ENCODE assay signal across 16 mouse cellular contexts in the genomic region with DNA sequence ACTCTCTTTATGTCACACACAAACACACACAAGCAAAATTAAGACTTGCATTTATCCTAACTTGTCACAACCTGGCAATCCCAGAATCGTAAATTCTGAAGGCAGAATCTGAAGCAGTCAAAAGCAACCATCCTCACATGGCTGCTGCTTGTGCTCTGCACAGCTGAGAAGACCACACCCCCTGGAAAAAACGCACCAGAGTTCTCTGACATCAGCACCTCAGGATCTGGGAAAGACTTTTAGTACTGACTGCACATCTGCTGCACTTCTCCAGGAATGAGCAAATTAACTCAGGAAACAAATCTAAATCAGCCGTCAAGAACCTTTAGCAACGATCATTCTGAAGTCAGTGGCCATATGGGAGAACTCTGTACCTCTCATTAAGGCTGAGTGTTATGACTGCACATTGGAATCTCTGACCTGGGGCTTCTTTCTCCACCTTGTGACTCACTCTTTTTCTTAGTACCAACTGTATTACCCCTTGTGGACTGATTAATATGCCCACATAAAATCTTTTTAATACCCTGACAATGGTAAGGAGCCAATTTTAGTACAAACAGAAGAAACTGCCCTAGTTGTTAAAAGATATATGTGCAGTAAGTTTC.
"Had no signal": no experiment of that assay in that cellular context is flagged by ENCODE, and none has a peak within 500 bp of the region (broad histone marks: within the 10 kb centered on the region; RNA-seq: fewer than 3 reads in every experiment).

No protein-coding gene starts in this region.

- H3K36me3 ChIP-seq: limb, embryonic 12.5 days; liver, embryonic 15.5 days; midbrain, embryonic 10.5 days had no signal

- H3K4me1 ChIP-seq: limb, embryonic 12.5 days; liver, embryonic 15.5 days; midbrain, embryonic 10.5 days had no signal

- H3K4me3 ChIP-seq: limb, embryonic 12.5 days; liver, embryonic 15.5 days; midbrain, embryonic 10.5 days had no signal

- DNase-seq: kidney, adult 11 months; kidney, adult 9 months; kidney, postnatal 36 days; layer of hippocampus, adult 9-11 months; layer of hippocampus, postnatal 36 days; lung, adult 2 months; lung, postnatal 36 days; midbrain, embryonic 14.5 days; right cerebral cortex, adult 18-20 months had no signal

- ATAC-seq: lung, postnatal 0 days had no signal

- H3K9me3 ChIP-seq: limb, embryonic 12.5 days; liver, embryonic 15.5 days; midbrain, embryonic 10.5 days had no signal

- H3K27me3 ChIP-seq: limb, embryonic 12.5 days; liver, embryonic 15.5 days had no signal

- H3K4me2 ChIP-seq: limb, embryonic 12.5 days; liver, embryonic 11.5 days; liver, embryonic 15.5 days had no signal

- H3K27ac ChIP-seq: kidney, postnatal 0 days; limb, embryonic 12.5 days; liver, embryonic 15.5 days; midbrain, embryonic 10.5 days; stomach, postnatal 0 days had no signal

- H3K9ac ChIP-seq: limb, embryonic 12.5 days; liver, embryonic 15.5 days had no signal
